Mouse (Mus musculus) adrenal gland, postnatal 4 days (tissue): Measurements from ENCODE around the gene Gnaq. TPM values are rescaled to one million over a fixed set of nuclear protein-coding genes. Genes with fewer than 3 reads are reported as not detected.
"Not testable (repeated sequence)": the region's sequence is repeated elsewhere in the genome, so short reads cannot be mapped to it uniquely, and the experiment has no call there.

Experiments used
- DNase-seq, 2 experiments: peaks; one replicate each; pipeline ENCODE4 v3.0.0; 2021 to 2022; ENCODE audit warnings: low spot score in 2 of 2, mixed read lengths in 2 of 2
- total RNA-seq, 2 experiments: library from RNA; stranded (reverse); gene quantifications; 2 replicates each; pipeline ENCODE4 v1.2.3; 2021

Gnaq gene
- total RNA-seq, 2 experiments from 2014 or later: 86.3 to 89.9 TPM

DNA sequence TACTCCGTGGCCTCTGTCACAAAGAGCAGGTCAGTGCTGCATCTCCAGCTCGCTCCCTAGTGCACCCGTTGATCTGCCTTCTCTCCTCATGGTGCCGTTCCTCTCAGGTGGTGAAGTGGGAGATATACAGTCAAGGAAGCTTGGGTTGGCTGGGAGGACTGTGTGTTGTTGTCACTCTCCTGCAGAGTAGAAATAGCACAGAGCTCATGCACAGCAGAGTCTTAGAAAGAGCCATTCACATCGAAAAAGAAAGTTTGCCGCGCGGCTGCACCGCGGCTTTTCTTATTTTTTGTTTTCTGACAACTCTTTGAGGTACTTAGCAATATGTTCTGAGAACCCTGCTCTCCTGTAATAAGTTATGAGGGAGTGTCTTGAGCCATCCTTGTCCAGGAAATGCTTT, 10.4 kb downstream of the Gnaq start:
- no peak for DNase-seq

DNA sequence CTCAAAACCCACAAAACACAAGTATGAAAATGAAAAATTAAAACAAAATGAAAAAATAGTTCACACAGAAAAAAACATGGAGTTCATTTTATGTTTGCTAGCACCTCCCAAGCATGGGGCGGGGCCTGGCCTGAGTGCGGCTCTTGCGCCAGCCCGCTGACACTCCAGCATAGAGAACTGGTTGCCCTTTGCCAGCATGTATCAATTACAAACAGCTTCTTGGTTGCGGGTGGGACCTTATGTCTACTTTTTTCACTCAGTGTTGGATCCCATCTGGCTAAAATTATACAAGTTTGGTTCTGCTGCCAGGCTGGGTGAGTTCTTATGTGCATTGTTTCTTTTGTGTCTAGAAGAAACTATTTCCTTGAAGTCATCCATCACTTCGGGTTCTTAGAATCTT, 14.8 kb downstream of the Gnaq start:
- DNase-seq: no peak

DNA sequence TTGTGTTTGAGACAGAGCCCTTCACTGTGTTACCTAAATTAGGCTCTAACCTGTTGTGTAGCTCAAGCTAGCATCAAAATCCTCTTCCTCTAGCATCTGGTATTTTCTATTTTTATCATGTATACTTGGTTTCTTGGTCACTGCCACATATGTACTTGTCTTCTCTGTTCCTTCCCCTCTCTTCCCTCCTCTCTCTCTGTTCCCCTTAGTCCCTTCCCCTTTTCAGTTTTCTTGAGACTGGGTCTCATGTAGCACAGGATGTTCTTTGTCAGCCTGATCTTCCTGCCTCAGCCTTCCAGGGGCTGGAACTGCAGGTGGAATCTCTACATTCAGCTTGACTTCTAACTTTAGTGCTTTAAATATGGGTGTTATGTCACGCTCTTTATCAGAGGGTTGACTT, 16.5 kb downstream of the Gnaq start:
- DNase-seq: no peak

DNA sequence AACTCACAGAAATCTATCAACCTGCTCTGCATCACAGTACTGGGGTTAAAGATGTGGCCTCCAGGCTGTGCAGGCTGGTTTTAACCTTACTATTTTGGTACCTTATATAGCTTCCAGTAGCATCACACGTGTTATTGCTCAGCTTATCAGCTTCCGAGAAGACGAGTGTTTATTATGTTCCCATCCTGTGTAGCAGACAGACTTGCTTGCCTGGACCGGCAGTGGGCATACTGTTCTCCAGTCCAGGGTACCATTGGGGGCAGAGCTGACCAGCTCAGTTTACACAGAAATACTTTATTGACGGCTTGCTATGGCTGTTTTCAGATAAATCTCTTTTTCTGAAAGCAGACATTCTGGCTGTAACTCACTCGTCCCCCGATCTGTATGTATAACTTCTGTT, 17.7 kb downstream of the Gnaq start:
- no peak for DNase-seq

DNA sequence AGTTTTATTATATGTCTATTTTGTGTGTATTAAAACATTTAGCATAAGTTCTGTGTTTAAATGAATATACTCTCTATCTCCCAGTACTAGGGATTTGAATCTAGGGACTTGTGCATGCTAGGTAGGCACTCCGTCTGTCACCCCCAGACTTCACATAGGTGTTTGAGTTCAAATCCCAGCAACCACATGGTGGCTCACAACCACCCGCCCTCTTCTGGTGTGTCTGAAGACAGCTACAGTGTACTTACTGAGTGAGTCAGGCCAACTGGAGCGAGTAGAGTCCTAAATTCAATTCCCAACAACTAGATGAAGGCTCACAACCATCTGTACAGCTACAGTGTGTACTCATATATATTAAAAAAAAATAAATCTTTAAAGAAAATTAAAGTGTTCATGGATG, 21.2 kb downstream of the Gnaq start:
- no peak for DNase-seq

DNA sequence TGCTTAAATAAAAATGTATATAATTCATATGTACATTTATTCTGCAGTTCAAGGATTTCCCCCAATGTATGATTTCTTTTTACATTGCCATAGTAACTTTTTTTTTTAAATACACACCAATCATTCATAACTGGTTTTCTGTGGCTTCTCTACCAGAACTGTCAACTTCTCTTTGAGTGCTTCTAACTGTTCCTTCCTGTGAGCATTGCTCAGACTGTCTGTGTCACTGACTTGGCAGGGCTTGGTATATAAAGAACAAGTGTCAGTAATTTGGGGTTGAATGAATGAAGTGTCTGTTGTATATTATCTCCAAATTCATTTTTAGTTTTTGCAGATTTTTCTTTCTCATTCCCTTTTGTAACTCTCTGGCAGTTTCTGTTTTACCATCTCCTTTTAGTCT, 21.8 kb downstream of the Gnaq start:
- DNase-seq: no peak

DNA sequence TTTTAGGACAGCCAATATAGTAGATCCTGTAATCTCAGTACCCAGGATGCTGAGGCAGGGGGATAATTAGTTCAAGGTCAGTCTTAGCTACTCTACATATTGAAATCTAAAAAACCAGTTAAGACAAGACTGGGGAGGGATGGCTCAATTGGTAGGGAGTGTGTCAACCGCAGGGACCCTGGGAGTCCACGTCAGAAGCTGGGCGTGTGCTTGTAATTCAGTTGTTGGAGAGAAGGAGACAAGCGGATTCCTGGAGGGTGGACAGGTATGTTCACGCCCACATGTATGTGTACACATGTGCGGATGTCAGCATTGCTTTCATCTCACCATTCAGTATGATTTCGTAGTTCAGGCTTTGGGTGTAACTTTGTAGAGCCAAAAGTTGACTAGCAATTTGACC, 24.5 kb downstream of the Gnaq start:
- DNase-seq: no peak

DNA sequence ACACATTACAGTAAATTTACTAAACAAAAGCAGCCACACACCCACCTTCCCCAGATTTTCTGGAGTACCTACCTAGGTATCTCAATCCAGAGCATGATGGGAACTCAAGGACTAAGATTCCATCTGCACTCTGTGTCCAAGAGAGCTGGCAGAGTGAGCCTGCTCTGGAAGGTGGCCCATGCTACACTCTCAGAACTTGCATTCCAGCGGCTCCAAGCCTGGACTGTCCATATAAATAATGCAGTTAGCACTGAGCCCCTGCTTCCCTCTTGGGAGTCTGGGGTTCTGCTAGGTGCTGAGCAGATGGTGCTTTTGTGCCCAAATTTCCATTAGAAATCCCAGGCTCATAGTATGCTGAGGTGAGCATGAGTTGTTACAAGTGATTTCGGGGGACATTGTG, 28.1 kb downstream of the Gnaq start:
- DNase-seq: no peak

DNA sequence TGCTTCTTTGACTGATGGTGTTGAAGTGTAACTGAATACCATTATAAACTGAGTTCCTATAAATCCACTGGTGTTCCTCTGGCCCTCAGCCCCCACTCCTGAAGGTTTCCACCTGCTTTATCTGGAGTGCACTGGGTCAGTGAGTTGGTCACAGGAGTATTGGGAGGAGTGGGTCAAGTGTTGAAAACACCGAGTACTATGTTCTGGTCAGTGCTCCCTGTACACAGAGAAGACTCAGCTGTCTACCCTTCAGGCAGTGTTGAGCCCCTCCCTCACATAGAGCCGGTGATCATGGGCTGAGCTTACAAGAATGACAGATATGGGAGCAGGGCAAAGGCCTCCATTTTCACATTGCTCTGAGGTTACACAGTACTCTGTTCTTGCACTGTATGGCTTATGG, 28.6 kb downstream of the Gnaq start:
- no peak for DNase-seq

DNA sequence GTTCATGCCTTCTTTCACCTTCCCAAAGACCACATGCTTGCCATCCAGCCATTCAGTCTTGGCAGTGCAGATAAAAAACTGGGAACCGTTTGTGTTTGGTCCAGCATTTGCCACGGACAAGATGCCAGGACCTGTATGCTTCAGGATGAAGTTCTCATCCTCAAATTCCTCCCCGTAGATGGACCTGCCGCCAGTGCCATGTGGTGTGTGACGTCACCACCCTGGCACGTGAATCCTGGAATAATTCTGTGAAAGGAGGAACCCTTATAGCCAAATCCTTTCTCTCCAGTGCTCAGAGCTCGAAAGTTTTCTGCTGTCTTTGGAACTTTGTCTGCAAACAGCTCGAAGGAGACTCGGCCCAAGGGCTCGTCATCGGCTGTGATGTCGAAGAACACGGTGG, 31.8 kb downstream of the Gnaq start:
- not testable (repeated sequence) for DNase-seq

DNA sequence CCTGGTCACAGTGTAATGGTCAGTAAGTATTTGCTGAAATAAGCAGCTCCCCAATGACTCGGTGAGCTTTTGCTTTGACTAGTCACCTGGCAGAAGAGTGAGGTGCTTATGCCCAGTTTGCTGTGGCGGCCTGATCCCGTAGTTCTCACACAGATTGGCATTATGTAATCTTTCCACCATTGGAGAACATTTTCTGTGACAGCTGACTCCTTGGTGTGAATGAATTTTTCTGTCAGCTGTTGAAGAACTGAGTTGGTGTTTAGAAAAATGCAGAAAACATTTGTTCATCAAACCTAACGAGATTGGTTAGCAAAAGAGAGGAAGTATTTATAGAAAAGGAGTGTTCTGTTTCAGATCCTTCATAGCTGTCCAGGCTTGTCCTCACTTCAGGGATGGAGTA, 34.6 kb downstream of the Gnaq start:
- DNase-seq: no peak

DNA sequence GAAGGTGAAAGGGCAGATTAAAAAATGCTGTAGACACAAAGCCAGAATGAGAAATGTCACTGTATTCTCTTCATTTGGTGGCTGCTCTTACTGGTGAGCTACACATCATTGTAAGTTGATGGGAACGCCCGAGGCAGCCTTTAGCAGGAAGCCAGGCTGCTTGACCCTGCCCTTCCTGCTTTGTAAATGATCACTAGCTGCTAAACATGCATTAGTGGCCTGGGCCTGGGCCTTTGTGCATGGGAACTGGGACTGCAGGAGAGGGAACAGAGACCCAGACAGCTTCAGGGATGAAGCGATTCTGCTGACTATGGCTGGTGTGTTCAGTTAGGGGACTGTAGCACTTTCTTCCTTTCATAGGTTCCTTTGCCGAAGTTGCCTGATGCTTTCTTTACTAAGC, 35.6 kb downstream of the Gnaq start:
- DNase-seq: no peak

DNA sequence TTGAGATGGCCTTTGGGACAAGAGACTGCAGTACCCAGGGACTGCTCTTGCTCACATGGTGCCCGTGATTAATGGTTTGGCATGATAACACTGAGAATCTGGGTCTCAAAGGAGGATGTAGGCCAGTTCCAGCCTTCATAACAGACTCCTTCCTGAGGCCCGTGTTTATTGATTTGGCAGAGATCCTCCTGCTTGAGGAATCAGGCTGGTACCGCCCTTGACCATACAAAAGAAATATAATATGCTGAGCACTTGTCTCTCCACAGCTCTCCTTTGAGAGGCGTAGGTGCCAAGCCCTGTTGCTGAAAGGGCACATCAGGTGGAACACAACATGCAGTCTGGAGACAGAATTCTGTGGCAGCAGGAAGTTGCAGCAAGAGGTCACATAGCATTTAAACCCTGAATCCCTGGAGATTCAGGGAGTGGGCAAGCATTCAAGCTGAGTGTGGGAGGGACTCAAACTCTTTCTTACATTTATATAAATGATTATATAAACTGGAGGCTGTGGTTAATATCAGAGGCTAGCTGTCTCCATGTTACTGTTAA, 36.1 kb downstream of the Gnaq start:
- no peak for DNase-seq

DNA sequence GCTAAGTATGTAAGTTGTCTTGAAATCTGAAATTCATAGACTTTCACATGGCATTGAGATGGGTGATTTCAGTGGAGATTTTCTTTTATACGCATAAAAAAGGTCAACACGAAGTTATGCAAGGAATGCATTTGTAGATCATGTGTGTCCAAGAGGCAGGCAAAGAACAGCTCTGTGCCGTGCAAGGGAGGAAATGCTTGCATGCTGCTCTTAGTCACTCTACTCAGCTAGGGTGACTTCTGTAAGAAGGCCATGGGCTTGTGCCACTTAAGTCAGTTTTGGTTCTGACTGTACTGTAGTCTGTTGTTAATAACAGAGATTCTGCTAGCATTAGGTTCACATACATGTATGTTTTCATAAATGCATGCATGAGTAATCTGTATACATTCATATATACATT, 38.1 kb downstream of the Gnaq start:
- no peak for DNase-seq

DNA sequence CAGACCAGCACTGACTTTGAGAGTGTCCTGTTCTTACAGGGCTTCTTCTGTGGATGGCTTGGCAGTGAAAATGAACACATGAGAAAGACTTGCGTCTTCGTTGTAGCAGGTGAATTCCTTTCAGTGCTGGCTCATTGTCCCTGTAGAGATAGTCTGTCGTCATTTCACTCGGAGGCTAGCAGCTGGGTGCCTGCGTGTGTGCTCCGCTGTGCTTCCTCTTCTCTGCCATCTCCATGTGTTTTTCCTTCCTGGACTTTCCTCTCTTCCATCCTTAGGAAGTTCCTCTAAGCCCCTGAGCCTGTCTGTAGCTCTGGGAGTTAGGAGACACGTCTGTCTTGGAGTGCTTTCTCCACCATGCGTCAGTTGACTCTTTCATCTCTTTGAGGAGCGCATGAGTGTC, 41.1 kb downstream of the Gnaq start:
- no peak for DNase-seq

DNA sequence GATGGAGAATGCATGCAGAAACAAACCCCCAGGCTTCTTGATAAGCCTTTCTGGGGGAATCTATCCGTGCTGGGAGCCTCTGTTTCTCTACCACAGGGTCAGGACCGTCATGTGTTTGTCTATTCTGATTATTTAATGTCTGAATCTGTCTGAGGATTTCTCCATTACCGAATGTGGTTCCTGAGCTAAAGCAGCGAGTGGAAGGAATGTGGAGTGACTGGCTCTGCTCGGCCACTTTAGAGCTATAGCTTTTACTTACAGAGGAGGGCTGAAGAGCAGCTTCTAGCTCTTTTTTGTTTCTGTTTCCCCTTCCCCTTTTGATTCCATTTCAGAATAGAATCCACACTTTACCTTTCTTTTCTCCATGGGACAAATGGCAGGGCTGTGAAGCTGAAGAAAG, 43.8 kb downstream of the Gnaq start:
- no peak for DNase-seq

DNA sequence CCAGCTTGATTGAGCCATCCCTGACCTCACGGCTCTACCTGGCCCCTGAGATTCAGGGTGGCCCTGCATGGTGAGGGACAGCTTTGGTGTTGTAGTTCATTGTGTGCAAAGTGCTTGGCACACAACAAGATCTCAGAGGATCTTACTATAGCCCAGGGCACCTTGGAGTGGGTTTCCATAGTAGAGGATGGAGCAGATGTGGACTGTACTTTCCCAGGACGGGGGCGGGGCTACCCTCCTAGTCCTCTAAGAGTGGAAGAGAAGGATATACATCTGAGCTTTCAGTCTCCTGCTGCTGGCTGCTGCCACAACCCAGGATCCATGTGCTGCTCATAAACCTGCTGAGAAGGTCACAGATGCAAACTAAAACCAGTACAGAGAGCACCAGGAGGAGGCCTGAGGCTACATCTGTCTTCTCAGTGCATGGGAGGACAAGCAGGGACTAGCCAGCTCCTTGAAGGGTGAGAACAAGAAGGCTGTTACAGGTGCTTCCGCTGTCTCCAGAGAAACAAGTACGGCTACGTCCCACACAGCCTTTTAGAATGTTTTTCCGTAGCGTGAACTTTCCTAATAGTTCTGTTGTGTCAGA, 44.6 kb downstream of the Gnaq start:
- no peak for DNase-seq

DNA sequence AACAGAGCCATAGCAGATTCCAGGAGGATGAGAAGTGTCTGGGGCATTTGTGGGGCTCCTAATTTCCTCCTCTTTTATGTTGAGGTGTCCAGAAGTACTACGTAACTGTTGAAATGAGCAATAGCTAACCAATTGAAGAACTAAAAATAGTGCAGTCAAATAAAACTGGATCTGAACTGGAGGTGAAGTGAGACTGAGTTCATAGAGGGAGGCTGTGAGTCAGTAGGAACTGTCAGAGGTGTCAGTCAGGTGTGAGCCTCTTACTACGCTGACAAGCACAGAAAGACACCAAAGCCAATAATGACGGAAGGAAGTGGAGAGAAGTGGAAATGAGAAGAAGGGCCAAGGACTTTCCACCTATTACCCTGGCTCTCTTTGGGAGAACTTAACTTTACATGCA, 48.6 kb downstream of the Gnaq start:
- no peak for DNase-seq

DNA sequence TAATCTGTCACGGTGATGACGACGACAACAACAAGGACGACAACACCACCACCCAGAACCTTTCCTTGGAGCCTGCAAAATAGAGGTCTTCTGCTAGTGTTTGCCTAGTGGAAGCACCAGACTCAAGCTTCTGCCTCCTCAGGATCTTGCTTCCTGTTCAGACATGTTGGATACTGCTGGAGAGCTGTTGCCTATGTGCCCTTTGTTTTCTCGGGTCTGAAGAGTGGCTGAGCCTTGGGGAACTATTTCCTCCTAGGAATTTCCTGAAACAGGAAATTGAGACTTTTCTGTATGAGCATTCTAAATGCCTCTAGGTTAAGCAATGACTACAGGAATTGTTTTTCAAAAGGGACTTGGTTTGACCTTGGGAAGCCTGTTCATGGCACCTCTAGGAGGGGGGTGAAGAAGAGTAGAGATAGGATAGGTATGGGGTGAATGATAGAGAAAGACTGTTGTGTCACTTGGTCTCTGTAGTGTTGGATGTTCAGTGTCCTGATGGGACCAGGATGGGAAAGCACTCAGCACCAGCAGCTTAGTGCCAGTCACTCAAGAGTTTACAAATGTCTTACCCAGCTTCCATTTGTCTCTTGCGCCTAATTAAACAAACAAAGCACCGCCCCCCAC, 49.3 kb downstream of the Gnaq start:
- DNase-seq: no peak

DNA sequence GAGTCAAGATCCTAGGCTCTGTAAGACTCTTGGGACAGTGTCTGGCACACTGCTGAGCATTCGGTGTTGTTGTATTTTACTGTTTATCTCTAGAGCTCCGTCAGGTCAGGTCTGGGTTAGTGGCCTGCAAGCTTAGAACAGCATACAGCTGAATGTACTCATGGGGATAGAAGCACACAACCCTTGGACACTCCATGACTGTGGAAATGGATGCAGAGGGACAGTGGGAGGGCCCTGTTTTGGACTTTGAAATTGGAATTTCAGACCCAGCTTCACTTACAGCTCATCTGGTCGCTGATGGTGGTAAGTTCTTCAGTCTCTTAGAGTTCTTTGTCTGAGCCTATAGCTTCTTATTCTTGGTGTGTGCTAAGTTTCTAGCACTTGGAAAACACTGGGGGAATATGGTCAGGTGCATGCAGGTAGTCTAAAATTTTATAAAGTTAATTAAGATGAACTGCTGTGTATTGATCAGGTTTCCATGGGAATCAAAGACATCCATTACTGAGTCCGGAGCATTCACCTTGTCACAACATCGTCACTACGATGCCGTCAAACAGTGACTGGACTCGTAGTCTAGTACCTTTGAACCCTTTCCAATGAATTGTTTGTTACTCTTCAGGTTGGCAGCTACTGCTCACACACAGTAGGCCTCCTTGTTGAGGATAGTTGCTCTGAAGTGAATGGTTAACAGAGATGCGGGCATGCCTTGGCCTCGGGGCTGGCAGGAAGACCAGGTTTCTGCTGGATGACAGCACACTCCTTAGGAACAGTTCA, 51.1 kb downstream of the Gnaq start:
- no peak for DNase-seq

DNA sequence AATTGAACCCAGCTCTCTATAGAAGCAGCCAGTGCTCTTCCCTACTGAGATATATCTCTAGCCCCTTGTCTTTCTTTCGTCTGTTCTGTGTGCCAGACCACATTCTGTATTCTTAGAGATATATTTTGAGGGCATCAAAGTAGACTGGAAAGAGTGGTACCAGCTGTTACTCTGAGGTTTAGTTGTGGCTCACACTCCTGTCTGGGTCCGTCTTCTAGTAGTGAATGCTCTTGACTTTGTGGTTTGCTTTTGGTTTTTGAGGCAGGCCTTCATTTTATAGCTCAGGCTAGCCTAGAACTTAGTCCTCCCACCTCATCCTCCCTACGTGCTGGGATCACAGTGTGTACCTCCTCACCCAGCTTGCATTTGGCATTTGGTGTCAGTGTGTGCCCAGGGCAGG, 54.4 kb downstream of the Gnaq start:
- no peak for DNase-seq

DNA sequence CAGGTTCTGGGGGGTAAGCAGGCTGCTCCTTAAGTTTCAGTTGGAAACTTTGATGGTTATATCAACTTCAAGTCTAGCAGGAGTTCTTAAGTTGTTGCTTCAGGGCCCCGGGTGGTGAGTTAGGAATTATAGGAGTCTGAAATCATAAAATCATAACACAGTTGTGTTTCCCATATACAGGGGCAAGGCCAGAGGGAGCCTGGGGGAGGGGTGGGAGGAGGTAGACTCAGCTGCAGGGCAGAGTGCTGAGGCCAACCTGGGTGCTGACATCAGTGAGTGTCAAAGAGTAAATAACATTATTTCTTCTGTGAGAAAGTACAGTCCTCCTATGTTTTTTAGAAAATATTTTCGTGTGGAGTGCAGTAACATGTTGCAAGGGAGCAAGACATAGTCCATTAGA, 55.3 kb downstream of the Gnaq start:
- no peak for DNase-seq
